Mouse (Mus musculus): ENCODE measurements around the gene Bmp2. TPM values are rescaled to one million over a fixed set of nuclear protein-coding genes. Genes with fewer than 3 reads are reported as not detected.

The Bmp2 gene
- polyA plus RNA-seq, 1 experiment from 2014 or later = 9.3 TPM

DNA sequence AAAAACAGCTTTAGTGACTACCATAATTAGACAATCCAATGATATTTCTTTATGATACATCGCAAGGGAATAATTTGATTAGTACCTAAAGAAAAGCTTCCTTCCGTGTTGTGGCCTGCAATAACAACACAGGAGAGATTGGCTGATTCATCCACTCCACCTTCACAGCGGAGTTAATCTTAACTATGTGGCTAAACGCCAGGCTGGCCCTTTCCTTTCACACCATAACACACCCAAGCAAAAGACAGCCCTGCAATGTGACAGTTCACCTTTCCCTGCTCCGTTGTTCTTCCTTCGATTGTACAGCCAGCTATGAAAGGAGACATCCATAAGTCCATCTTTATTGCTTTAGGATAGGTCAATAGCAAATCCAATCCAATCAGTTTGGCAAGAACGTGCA is 15.1 kb upstream of the Bmp2 start:
- DNase-seq (ENCODE audit: low spot score) (no peak), ATAC-seq (no peak)
- no peak for TF ChIP-seq CTCF (IDR thresholded peaks at IDR 0.05)
- Histone ChIP-seq H3K4me2 (replicated peaks; ENCODE audit: low read depth, low read length) (no peak overlapping the region), H3K36me3 (ENCODE audit: insufficient read depth, low read length) (no peaks in the 10 kb centered on the region), H3K27me3 (replicated peaks; ENCODE audit: insufficient read depth, low read length) (no peaks in the 10 kb centered on the region), H3K9ac (replicated peaks; ENCODE audit: low read depth) (no peak overlapping the region), H3K4me3 (ENCODE audit: low read depth, low read length) (no peak overlapping the region), H3K9me3 (ENCODE audit: low read length) (no peaks in the 10 kb centered on the region), H3K27ac (ENCODE audit: low read length) (no peak overlapping the region), H3K4me1 (ENCODE audit: insufficient read depth, low read depth, low read length) (no peaks in the 10 kb centered on the region)
- 69% methylated on average over 7 of the region's 7 CpGs for WGBS

DNA sequence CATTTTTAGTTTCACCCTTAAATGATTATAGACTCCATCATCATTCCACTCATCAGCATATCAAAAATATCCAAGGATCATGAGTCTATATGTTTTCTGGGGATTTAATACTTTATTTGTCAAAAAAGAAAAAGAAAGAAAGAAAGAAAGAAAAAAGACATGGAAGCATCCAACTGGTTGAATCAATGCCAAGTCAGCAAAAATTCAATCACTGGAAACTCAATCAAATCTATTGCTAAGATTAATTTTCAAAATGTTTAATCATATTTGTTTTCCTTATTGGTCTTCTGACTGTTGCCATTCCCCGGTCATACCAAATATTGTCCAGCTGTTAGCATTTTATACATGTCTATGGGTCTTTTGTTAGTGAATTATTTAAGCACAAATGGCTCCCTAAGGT is 11.3 kb upstream of the Bmp2 start:
- WGBS = 80% methylated on average over 1 of the region's 1 CpGs
- ATAC-seq (no peak), DNase-seq (ENCODE audit: low spot score) (no peak)
- Histone ChIP-seq H3K9ac (replicated peaks; ENCODE audit: low read depth) (no peak overlapping the region), H3K4me1 (ENCODE audit: insufficient read depth, low read depth, low read length) (no peaks in the 10 kb centered on the region), H3K9me3 (ENCODE audit: low read length) (no peaks in the 10 kb centered on the region), H3K27me3 (replicated peaks; ENCODE audit: insufficient read depth, low read length) (no peaks in the 10 kb centered on the region), H3K4me3 (ENCODE audit: low read depth, low read length) (no peak overlapping the region), H3K36me3 (ENCODE audit: insufficient read depth, low read length) (no peaks in the 10 kb centered on the region), H3K4me2 (replicated peaks; ENCODE audit: low read depth, low read length) (no peak overlapping the region), H3K27ac (ENCODE audit: low read length) (no peak overlapping the region)
- no peak for TF ChIP-seq EP300 (IDR thresholded peaks at IDR 0.05)
- no peak for TF ChIP-seq CTCF (IDR thresholded peaks at IDR 0.05)

DNA sequence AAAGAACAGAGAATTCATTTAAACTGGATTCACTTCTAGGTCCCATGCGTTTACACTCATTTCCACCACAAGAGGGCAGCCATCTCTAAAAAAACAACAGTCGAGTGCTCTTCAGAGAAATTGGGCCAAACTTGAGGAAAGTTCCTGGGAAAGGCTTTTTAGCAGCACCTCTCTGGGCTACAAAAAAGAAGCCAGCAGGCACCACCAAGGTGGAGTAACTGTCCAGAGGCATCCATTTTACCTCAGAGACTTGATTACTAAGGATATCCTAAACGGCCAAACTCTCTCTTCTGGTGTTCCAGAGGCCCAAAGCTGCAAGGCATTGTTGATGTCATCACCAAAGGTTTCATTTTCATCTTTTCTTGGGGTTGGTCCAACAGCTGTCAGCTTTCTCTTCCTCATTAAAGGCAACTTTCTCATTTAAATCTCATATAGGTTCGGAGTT is 1.7 kb upstream of the Bmp2 start:
- H3K4me3 ChIP-seq (ENCODE audit: low read depth, low read length) = no peak overlapping the region
- H3K36me3 ChIP-seq (ENCODE audit: insufficient read depth, low read length) = no peaks in the 10 kb centered on the region
- peak; percentile 85 for DNase-seq (ENCODE audit: low spot score)
- H3K27me3 ChIP-seq (replicated peaks; ENCODE audit: insufficient read depth, low read length) = peaks cover 13% of the 10 kb centered on the region
- no peak overlapping the region for H3K9ac ChIP-seq (replicated peaks; ENCODE audit: low read depth)
- H3K4me1 ChIP-seq (ENCODE audit: insufficient read depth, low read depth, low read length) = no peaks in the 10 kb centered on the region
- no peak for TF ChIP-seq EP300 (IDR thresholded peaks at IDR 0.05)
- peak; percentile 82 for TF ChIP-seq CTCF (IDR thresholded peaks at IDR 0.05)
- no peak for ATAC-seq
- H3K27ac ChIP-seq (ENCODE audit: low read length) = no peak overlapping the region
- 21% methylated on average over 4 of the region's 4 CpGs for WGBS
- no peak overlapping the region for H3K4me2 ChIP-seq (replicated peaks; ENCODE audit: low read depth, low read length)
- no peaks in the 10 kb centered on the region for H3K9me3 ChIP-seq (ENCODE audit: low read length)

DNA sequence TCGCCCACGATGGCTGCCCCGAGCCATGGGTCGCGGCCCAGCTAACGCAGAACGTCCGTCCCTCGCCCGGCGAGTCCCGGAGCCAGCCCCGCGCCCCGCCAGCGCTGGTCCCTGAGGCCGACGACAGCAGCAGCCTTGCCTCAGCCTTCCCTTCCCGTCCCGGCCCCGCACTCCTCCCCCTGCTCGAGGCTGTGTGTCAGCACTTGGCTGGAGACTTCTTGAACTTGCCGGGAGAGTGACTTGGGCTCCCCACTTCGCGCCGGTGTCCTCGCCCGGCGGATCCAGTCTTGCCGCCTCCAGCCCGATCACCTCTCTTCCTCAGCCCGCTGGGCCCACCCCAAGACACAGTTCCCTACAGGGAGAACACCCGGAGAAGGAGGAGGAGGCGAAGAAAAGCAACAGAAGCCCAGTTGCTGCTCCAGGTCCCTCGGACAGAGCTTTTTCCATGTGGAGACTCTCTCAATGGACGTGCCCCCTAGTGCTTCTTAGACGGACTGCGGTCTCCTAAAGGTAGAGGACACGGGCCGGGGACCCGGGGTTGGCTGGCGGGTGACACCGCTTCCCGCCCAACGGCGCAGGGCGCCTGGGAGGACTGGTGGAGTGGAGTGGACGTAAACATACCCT is 995 bp downstream of the Bmp2 start:
- H3K4me3 ChIP-seq (ENCODE audit: low read depth, low read length) = peak overlapping the region; percentile 49
- TF ChIP-seq CTCF (IDR thresholded peaks at IDR 0.05) = 0 out of 2 replicates have a peak, but pooled peaks have one; percentile 16
- no peak for TF ChIP-seq EP300 (IDR thresholded peaks at IDR 0.05)
- no peaks in the 10 kb centered on the region for H3K36me3 ChIP-seq (ENCODE audit: insufficient read depth, low read length)
- H3K9ac ChIP-seq (replicated peaks; ENCODE audit: low read depth) = peak overlapping the region; percentile 37
- DNase-seq (ENCODE audit: low spot score) (peak; percentile 51), ATAC-seq (peak; percentile 45)
- H3K4me1 ChIP-seq (ENCODE audit: insufficient read depth, low read depth, low read length) = no peaks in the 10 kb centered on the region
- peaks cover 13% of the 10 kb centered on the region for H3K27me3 ChIP-seq (replicated peaks; ENCODE audit: insufficient read depth, low read length)
- no peaks in the 10 kb centered on the region for H3K9me3 ChIP-seq (ENCODE audit: low read length)
- no peak overlapping the region for H3K27ac ChIP-seq (ENCODE audit: low read length)
- WGBS = 1% methylated on average over 44 of the region's 48 CpGs
- peak overlapping the region; percentile 80 for H3K4me2 ChIP-seq (replicated peaks; ENCODE audit: low read depth, low read length)

DNA sequence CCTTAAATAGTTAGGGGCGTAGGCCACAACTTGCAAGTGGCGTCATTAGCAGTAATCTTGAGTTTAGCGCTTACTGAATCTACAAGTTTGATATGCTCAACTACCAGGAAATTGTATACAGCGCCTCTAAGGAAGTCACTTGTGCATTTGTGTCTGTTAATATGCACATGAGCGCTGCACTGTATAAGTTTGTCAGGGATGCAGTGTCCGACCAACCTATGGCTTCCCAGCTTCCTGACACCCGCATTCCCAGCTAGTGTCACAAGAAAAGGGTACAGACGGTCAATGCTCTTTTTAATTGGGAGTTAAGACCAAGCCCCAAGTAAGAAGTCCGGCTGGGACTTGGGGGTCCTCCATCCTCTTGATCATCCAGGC is 1.9 kb downstream of the Bmp2 start:
- H3K36me3 ChIP-seq (ENCODE audit: insufficient read depth, low read length) = no peaks in the 10 kb centered on the region
- H3K4me3 ChIP-seq (ENCODE audit: low read depth, low read length) = peak overlapping the region; percentile 49
- H3K4me1 ChIP-seq (ENCODE audit: insufficient read depth, low read depth, low read length) = no peaks in the 10 kb centered on the region
- H3K9ac ChIP-seq (replicated peaks; ENCODE audit: low read depth) = no peak overlapping the region
- H3K27me3 ChIP-seq (replicated peaks; ENCODE audit: insufficient read depth, low read length) = peaks cover 13% of the 10 kb centered on the region
- peak overlapping the region; percentile 80 for H3K4me2 ChIP-seq (replicated peaks; ENCODE audit: low read depth, low read length)
- H3K9me3 ChIP-seq (ENCODE audit: low read length) = no peaks in the 10 kb centered on the region
- no peak overlapping the region for H3K27ac ChIP-seq (ENCODE audit: low read length)
- DNase-seq (ENCODE audit: low spot score) = no peak
- 45% methylated on average over 9 of the region's 9 CpGs for WGBS
- TF ChIP-seq EP300 (IDR thresholded peaks at IDR 0.05) (no peak), CTCF (IDR thresholded peaks at IDR 0.05) (no peak)
- no peak for ATAC-seq

DNA sequence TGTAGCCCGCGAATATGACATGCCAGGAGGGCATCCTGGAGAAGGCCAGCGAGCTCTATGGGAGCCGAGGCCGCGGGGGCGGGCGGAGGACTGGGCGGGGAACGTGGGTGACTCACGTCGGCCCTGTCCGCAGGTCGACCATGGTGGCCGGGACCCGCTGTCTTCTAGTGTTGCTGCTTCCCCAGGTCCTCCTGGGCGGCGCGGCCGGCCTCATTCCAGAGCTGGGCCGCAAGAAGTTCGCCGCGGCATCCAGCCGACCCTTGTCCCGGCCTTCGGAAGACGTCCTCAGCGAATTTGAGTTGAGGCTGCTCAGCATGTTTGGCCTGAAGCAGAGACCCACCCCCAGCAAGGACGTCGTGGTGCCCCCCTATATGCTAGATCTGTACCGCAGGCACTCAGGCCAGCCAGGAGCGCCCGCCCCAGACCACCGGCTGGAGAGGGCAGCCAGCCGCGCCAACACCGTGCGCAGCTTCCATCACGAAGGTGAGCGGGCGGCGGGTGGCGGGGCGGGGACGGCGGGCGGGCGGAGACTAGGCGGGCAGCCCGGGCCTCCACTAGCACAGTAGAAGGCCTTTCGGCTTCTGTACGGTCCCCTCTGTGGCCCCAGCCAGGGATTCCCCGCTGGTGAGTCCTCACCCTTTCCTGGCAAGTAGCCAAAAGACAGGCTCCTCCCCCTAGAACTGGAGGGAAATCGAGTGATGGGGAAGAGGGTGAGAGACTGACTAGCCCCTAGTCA is 2.5 kb downstream of the Bmp2 start:
- WGBS = 2% methylated on average over 40 of the region's 55 CpGs
- Histone ChIP-seq H3K27me3 (replicated peaks; ENCODE audit: insufficient read depth, low read length) (peaks cover 13% of the 10 kb centered on the region), H3K36me3 (ENCODE audit: insufficient read depth, low read length) (no peaks in the 10 kb centered on the region), H3K4me2 (replicated peaks; ENCODE audit: low read depth, low read length) (peak overlapping the region; percentile 80), H3K9ac (replicated peaks; ENCODE audit: low read depth) (no peak overlapping the region), H3K4me1 (ENCODE audit: insufficient read depth, low read depth, low read length) (no peaks in the 10 kb centered on the region), H3K9me3 (ENCODE audit: low read length) (no peaks in the 10 kb centered on the region), H3K4me3 (ENCODE audit: low read depth, low read length) (peak overlapping the region; percentile 49), H3K27ac (ENCODE audit: low read length) (no peak overlapping the region)
- DNase-seq (ENCODE audit: low spot score) = peak; percentile 36
- no peak for TF ChIP-seq EP300 (IDR thresholded peaks at IDR 0.05)
- TF ChIP-seq CTCF (IDR thresholded peaks at IDR 0.05) = no peak
- ATAC-seq = peak; percentile 58
